Mouse (Mus musculus): ENCODE measurements around the gene Arhgap9.

The Arhgap9 gene

DNA sequence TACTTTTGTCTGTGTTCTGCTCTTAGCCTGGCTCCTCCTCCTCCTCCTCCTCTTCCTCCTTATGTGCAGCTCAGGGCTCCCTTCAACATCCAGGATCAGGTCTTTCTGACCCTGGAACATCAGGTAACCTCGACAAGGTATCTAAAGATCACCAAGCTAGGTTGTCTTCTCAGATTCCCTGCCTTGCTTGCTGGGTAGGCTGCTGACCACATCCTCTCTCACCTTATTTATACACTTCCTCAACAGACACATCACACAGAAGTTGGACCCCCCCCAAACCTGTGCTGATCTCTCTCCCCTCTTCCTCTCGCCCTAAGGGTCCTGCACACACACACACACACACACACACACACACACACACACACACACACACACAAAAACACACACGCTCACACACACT is at the start of gene Arhgap9:
Arhgap9 (plus strand) TSS at position 344 of the 400 bp plus-strand sequence.
- DNase-seq = no peak

DNA sequence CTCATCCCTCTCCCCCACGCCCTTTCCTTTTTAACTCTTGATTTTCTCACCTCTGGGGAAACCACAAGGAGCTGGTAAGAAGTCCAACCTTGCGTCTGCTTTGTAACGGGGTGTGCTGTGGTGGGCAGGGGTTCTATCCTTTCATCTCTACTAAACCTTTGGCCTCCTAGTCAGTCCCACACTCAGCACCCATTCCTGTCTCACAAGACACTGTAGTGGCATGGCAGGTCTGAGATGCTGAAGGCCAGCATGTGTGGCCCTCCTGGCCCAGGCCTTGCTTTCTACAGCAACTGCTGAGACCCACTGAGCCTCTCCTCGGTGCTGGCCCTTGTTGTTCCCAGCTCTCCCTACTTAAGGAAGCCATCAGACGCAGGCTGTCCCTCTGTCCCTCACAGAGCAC is 49.4 kb upstream of the Arhgap9 start:
- DNase-seq = no peak

DNA sequence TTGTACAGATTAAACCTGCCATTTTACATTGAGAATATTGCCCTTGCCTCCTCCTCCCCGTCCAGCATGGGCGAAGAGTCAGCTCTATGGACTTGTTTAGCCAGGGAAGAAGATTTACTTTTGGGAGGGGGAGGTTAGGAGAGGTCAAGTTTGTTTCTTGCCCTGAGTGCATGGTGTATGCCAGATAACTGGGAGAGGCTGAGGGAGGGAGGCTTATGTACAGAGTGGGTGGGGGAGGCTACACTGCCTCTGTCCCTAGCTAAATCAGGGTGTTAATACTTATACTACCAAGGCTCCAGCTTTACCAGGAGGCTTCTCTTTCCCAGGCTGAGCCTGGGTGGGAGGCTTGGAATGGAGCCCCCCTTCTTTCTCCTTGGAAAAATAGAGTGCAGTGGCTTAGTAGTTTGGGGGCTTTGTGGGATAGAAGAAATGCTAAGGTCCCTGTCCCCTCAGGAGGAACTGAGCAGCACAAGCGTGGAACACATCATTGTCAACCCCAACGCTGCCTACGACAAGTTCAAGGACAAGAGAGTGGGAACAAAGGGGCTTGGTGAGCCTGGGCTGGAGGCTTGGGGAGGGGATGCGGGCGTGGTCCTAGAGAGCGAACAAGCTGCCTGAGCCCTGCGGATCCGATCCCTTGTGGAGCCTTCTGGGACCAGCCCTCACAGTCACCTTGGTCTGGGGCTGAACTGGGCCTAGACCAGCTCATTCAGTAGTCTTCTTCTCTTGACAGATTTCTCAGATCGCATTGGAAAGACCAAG is 47.3 kb upstream of the Arhgap9 start:
- no peak for DNase-seq

DNA sequence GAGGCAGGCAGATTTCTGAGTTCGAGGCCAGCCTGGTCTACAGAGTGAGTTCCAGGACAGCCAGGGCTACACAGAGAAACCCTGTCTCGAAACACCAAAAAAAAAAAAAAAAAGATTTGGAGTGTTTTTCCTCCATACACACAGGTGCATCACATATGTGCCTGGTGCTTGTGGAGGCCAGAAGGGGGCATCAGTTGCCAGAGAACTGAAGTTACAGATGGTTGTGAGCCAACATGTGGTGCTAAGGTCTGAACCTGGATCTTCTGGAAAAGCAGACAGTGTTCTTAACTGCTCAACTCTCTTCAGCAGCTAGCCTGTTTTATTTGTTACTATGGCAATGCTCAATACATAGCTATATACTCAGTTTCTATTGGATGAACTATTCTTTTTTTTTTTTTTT is 42.0 kb upstream of the Arhgap9 start:
- DNase-seq = no peak

DNA sequence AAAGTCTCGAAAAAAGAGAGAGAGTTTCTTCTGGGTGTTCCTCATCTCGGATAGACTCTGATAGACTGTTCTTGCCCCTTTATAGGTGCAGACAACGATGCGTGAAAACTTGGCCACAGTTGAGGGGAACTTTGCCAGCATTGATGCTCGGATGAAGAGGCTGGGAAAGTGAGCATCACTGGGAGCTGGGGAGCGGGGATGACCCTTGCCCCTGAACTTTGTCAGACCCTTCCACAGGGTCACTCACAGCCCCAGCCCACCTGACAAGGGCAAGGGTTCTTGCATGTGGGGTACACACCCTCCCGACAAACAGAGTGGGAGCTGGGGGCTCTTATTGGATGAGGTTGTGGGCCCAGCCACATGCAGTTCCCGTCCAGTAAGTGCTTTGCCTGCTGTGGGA is 40.4 kb upstream of the Arhgap9 start:
- no peak for DNase-seq

DNA sequence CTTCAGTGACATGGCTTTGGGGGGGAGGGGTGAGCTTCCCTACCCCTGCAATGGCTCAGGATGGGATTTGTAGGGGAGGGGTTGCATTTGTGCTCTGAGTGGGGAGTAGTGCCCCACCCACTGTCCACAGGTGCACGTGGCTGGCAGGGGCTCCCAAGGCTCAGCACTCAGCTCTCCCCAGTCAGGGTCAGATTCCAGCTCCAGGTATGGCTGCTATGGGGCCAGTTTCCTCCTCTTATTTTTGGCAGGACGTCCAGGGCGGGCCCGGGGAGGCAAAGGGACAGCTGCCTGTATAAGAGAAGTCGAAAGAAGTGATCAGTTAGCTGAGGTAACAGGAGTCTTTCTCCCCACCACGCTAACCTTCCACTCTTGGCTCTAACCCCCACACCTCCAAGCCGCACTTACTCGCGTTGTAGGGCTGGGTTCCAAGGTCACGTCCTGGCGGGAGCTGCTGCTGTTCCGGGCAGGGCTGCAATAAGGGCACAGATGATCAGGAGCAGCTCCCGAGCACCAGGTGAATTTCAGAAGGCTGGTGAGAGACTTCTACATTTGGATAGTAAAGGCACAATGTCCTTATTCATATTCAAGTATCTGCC is 39.0 kb upstream of the Arhgap9 start:
- DNase-seq = no peak

DNA sequence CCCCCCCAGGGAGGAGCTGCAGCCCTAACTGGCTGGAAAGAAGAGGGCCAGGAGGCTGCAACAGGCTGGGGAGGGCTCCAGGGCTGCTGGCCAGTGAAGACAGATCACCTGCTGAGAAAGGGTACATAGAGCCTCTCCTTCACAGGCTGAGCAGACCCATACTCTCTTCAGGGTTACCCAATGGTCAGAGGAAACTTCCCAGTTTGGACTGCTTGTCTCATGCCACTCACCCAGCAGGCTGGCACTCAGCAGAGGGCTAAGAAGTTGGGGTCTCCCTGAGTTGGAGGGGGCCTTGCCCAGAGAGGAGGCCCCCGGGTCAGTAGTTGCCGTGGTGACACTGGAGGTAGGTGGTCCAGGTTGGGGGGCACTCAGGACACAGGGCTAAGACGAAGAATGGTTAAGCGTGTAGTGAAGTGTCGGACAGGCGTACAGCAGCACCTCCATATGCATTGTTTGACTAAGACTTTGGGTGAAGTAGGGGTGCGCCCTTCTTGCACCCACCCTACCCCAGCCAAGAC is 37.6 kb upstream of the Arhgap9 start:
- no peak for DNase-seq

DNA sequence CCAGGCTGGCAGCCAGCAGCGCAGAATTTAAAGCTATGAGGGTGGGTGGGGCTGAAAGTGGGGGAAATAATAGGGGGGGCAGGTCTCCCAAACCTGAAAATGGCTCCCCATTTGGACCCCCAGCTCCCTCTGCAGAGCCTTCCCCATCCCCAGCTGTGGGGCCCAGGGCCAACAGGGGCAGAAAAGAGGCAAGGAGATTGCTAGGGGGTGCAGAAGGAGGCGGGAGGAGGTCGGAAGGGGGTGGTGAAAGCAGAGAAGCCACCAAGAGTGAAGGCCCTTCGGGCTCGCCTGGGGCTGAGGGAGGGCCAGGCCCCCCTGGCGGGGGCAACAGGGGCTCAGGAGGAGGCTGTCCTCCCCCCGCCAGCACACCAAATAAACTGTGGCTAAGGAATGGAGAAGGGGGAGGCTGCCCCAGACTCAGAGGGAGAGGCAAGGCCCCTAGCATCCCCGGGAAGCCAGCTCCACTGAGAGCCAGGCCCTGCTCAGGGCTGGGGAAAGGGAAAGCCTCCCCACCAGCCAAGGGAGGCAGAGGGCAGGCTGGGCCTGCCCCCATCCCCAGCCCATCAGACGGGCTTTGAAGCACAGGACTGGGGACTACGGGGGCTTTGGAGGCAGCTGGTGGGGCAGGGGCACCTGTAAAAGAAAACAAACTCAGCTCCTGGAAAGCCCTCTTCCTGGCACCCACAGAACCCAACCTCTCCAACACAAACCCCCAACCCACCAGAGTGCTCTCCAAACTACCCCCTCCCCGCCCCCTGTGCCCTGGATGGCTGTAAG is 36.9 kb upstream of the Arhgap9 start:
- DNase-seq = no peak

DNA sequence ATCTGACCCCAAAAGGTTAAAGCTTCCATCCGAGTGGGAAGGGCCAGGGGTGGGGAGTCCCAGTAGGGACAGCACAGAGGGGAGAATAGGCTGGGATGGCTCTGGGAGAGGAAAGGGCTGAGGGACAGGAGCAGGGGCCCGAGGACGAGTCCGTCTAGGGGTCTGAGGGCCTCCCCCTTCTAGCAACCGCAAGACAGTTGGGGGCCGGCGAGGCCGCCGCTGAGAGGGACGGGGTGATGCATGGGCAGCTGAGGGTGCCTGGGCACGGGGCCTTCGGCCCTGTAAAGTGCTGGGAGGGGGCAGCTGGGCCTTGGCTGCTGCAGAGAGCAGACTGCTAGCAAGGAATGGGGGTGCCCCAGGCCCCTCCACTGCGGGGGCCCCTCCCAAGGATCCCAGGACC is 36.1 kb upstream of the Arhgap9 start:
- no peak for DNase-seq

DNA sequence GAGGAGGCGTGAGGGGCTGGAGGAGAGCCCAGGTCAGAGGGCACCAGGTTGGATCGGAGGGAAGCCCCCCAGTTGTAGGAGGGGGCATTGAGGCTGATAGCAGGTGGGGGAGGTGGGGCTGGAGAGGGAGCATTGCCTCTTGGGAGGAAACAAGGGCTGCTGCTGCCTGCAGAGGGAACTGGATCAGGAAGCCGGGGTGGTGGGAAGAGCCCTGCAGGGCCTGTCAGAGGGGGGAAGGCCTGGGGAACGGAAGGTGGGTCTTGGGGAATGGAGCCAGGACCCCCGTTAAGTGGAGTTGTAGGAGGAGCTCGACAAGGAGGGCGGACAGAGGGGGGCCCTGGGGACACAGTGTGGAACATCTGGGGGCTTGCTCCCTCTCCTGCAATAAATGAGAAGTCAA is 35.6 kb upstream of the Arhgap9 start:
- DNase-seq = no peak

DNA sequence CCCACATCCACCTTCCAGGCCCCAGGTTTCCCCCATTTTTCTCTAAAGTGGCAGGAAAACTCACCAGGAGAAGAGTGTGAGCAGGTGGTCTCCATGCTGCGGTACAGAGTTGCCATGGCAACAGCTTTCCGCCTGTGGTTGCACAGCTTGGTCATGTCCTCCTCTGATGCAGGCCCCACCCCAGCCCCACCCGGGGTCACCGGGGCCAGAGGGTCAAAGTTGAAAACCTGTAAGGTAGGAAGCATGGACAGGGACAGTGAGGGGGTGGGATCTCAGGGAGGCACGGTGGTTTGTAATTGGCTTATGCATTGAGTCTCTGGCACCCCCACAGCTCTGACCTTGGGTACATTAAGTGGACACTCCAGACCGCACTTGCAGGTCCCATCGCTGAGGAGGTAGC is 35.0 kb upstream of the Arhgap9 start:
- no peak for DNase-seq

DNA sequence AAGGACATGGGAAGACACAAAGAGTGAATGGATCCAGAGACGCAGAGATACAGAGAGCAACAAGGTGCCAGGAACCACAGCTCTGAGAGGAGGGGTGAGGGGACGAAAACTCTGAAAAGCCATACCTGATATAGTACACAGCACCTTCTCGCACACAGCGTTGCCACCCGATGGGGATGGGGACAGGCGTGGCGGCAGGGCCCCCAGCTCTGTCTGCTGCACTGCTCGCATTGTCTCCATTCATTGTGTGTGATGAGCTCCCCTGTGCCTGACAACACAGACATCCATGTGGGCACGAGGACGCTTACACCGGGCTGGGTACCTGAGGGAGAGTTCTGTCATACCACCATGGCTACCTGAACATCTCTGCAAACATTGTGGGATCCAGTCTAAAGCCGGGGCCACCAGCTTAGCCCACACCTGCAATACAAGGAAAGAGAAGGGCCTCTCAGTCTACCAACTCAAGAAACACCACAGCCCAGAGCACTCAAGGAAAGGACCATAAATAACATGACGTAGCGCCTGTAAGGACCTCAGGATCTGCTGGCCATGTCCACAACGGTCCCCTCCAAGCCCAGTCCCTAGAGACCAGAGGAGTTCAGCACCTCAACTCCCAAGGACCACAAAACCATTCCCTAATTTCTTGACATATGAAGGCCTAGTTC is 34.4 kb upstream of the Arhgap9 start:
- no peak for DNase-seq

DNA sequence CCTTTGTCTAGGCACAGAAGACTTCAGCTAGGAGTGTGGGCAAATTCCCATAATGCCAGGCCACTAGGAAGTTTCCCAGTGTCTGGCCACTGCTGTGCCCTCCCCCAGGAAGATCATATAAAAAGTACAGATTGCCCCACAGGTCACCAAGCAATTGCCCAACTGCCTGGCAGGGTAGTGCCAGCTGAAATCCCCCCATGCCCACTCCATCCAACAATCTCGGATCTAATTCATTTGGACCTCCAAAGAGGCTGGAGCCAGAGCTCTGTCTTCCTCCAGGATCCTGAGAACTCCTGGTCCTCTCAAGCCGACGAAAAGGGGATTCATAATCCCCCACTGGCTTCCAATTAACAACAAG is 33.8 kb upstream of the Arhgap9 start:
- DNase-seq = peak; percentile 34

DNA sequence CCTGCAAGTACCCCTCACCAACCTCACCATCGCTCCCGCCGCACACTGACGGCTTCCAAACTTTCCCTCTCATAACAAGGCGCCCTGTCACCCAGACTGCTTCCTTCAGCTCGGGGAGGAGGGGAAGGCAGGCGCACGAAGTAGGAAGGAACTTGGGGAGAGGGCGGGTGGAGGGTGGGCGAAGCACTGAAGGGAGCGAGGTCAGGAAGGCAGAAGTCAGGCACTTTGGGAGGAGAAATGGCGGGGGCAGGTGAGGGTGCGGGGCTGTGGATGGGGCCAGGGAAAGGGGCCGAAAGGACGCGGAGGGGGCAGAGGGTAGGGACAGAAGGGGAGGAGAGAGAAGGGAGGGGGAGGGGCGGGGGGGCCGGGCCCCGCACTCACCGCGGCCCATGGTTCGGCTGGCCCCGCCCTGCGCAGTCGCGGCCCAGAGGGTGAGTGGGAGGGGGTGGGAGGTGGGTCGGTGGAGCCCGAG is 33.4 kb upstream of the Arhgap9 start:
- peak; percentile 67 for DNase-seq

DNA sequence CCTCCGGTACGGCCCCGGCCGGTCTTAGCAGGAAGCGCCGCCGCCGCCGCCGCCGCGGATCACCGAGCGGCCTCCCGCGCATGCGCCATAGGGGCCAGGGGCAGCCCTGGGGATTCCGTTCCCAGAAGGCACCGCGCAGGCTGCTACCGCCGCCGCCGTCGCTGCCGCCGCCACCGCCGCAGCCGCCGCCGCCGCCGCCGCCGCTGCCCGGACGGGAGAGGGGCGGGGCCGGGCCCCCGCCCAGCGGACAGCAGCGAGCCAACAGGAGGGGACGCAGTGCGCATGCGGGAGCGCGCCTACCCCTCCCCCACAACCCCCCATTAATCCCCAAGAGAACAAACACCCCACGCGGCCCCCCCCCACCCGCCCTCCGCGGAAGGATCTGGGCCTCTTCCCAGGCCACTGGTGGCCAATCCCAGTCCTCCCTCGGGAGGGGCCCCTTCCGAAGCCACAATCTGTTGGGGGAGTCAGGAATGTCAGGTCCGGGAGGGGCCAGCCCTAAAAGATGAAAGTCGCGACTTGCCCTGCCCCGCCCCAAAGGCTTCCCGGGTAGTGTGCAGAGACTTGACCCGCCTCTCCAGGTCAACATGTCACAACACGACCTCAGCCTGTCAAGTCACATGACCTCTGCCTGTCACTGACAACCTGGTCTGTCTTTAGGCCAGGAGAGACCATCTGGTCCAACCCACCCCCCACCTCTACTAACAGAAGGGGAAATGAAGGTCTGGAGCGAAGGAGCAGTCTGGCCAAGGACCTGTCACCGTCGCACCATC is 32.8 kb upstream of the Arhgap9 start, which contains the start of gene Mbd6:
Mbd6 (minus strand) TSS at position 219 of the 773 bp plus-strand sequence.
- peak; percentile 96 for DNase-seq

DNA sequence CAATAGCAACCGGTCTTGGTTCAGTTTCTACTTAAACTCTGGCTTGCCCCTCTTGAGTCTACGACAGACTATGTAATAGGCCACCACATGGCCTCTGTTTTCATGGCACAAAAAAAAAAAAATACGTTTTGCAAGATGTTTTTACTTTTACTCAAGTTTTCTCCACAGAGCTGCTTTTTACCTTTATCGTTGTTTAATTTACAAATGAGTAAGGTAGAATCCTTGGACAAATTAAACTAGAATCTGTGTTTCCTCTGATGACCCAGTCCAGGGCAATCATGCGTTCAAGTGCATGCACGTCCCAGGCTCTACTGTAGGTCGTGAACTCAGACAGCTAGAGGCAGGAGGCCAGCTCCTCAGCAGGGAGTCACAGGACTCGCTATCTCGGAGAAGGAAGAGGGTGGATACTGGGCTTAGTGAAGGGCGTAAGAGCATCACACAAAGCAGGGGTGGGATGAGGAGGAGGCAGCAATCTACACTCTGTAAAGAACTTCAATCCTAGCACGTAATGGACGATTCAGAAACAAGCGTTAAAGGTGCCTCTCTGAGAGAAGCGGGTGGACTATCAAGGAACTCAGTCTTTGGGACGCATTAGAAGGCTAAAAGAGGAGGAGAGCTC is 32.1 kb upstream of the Arhgap9 start:
- peak; percentile 72 for DNase-seq

DNA sequence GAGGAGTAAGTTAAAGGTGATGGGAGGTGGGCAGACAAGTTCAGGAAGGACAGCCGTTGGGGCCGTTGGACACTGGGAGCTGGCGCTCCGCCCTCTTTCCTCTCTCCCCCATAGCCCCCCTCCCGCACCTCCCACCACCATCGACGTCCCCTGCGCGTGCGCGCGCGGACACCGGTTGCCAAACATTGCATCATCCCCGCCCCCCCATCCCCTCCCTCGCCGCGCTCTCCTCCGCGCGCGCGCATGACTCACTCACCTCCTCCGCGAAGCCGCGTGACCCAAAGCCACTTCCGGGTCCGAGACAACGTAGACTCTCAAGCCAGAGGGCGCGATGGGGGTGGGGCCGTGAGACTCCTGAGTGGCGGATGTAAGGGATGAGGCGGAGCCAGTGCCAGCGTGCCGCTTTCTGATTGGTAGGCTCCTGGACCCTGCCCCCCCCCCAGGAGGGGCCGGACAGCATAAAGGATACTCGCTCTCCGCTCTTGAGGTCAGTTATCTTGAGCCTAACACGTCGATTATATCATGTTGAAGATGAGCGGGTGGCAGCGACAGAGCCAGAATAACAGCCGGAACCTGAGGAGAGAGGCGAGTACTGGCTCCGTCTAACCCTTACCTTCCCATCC is 31.3 kb upstream of the Arhgap9 start:
- peak; percentile 100 for DNase-seq

DNA sequence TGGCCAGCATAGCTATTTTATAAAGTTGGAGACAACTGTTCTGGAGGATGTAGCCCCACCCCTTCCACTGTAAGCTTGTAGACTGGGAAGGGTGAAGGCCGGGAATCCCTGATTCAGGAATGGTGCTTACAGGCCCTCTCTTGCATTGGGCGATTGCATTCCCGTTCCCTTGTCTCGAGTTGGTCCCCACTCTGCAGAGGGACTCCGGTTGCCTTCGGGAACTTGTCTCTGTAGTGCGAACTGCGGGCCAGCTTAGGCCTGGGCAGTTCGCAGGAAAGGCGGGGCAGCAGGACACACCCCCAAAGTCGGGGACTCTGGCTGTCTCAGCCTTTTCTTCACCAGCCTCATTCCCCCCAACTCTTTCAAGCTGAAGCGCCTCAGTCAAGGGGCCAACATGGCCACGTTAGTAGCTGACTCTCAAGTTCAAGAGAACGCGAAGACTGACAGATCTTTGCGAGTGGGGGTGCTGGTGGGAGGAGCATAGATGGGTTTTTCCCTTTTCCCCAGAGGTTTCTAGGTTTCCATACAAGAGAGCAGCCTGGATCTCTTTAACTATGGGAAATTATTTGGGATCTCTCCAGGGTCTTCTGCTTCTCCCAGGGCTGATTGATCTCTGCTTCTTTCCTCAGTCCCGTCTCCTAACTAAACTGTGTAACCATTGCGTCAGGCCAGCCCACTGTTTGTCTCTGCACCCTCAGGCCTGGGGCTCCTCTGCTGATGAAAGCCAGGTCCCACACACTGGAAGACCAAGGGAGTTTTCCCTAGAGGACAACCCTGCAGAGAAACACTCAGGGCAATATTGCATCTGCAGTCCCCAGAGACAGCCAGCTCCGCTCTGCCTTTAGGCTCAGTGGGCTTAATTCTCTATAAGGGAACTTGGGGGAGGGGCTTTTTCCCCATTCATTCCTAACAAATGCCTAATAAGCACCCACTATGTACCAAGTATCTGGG is 30.6 kb upstream of the Arhgap9 start:
- peak; percentile 70 for DNase-seq

DNA sequence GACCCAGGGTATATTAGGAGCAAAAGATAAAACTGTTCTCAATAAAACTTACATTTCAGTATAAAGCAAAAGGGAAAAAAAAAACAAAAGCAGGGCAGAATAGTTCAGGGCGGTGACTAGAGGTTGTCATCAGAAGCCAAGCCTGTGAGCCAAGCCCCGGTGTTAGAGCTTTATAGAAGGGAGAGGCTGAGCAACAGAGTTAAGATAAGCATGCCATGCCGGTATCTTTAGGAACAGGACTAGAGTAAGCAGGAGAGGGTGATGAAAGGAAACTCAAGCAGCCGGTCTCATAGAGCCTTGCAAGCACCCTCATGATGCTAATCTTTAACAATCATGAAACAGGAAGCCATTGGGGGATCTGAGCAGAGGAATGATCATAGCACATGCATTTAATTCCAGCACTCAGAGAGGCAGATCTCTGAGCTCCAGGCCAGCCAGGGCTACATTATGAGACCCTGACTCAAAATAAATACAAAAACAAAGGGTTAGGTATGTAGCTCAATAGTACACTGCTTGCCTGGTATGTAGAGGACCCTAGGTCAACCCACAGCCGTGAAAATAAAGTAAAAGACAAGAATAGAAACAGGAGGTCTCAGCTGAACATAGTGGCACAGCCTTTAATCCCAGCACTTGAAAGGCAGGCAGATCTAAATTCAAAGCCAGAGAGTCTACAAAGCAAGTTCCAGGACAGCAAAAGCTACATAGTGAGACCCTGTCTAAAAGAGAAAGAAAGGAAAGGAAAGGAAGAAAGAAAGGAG is 29.7 kb upstream of the Arhgap9 start:
- no peak for DNase-seq

All from lung, postnatal 36 days (tissue).